Mouse (Mus musculus) hindbrain, embryonic 15.5 days (tissue): Measurements from ENCODE around the gene Nucb2. TPM values are rescaled to one million over a fixed set of nuclear protein-coding genes. Genes with fewer than 3 reads are reported as not detected.

Experiments
- ATAC-seq: fragments of 200-750 bp; cut with Nextera tagmentation; 2 replicates; pipeline ENCODE4 v1.8.0; 2017; ENCODE audit warnings: low read depth, moderate number of reproducible peaks, moderate TSS enrichment; ENCODE audit not compliant: low FRiP score
- H3K27ac ChIP-seq: fragments of 300-500 bp; sonication (generic); replicated peaks from 2 replicates; pipeline ENCODE4 v1.5.1; 2015; ENCODE audit warnings: mild to moderate bottlenecking, inconsistent platforms
- H3K27me3 ChIP-seq: fragments of 300-500 bp; sonication (generic); 2 replicates; pipeline ENCODE4 v1.6.1; 2015; ENCODE audit warnings: control low read depth, inconsistent platforms
- H3K36me3 ChIP-seq: fragments of 300-500 bp; sonication (generic); 2 replicates; pipeline ENCODE4 v1.6.1; 2015; ENCODE audit warnings: control low read depth, inconsistent platforms
- H3K4me1 ChIP-seq: fragments of 300-500 bp; sonication (generic); replicated peaks from 2 replicates; pipeline ENCODE4 v1.6.1; 2015; ENCODE audit warnings: control low read depth, inconsistent platforms
- H3K4me2 ChIP-seq: fragments of 300-500 bp; sonication (generic); 2 replicates; pipeline ENCODE4 v1.6.1; 2015; ENCODE audit warnings: moderate library complexity, mild to moderate bottlenecking, inconsistent platforms
- H3K4me3 ChIP-seq: fragments of 300-500 bp; sonication (generic); 2 replicates; pipeline ENCODE4 v1.5.1; 2015; ENCODE audit warnings: mild to moderate bottlenecking, inconsistent platforms
- H3K9ac ChIP-seq: fragments of 300-500 bp; sonication (generic); 2 replicates; pipeline ENCODE4 v1.6.1; 2015; ENCODE audit warnings: inconsistent platforms
- H3K9me3 ChIP-seq: fragments of 300-500 bp; sonication (generic); 2 replicates; pipeline ENCODE4 v1.6.1; 2016; ENCODE audit warnings: control low read depth, inconsistent platforms
- whole genome bisulfite sequencing: fragments of 180-500 bp; shearing (Covaris S2); methylation state at CpG from one replicate; pipeline ENCODE4 v1.1.7; 2015; 5-methylcytosine and 5-hydroxymethylcytosine counted together
- polyA plus RNA-seq: library from polyadenylated mRNA; unstranded; fragments of >200 nt; fragmentation: Nextera tagmentation; extraction: Ambion mirVana; gene quantifications from 2 replicates; pipeline ENCODE4 v1.2.1, GENCODE M21; 2015

Gene Nucb2
- polyA plus RNA-seq, 1 experiment from 2014 or later = 27.5 TPM

- H3K27me3 ChIP-seq = no peaks in the 10 kb centered on the region
Observed at GRCm38 (mm10) chr7:116493267-116494003, 10.7 kb upstream of the Nucb2 start.

GRCm38 (mm10) chr7:116494618-116495017, 9.6 kb upstream of the Nucb2 start:
- H3K9ac ChIP-seq = no peak overlapping the region
- no peaks in the 10 kb centered on the region for H3K27me3 ChIP-seq
- H3K4me2 ChIP-seq = no peak overlapping the region
- H3K4me3 ChIP-seq = no peak overlapping the region
- no peaks in the 10 kb centered on the region for H3K4me1 ChIP-seq
- 83% methylated on average over 5 of the region's 5 CpGs for WGBS
- no peak for ATAC-seq
- no peaks in the 10 kb centered on the region for H3K9me3 ChIP-seq
- H3K36me3 ChIP-seq = no peaks in the 10 kb centered on the region
- H3K27ac ChIP-seq = no peak overlapping the region

More at GRCm38 (mm10) chr7:116493267-116494003, 10.7 kb upstream of the Nucb2 start:
- Histone ChIP-seq H3K27ac (no peak overlapping the region), H3K4me2 (no peak overlapping the region), H3K9ac (no peak overlapping the region), H3K9me3 (no peaks in the 10 kb centered on the region), H3K4me1 (no peaks in the 10 kb centered on the region), H3K36me3 (no peaks in the 10 kb centered on the region), H3K4me3 (no peak overlapping the region)
- no peak for ATAC-seq
- 85% methylated on average over 7 of the region's 7 CpGs for WGBS

GRCm38 (mm10) chr7:116496760-116497159, 7.4 kb upstream of the Nucb2 start:
- no peak overlapping the region for H3K27ac ChIP-seq
- no peaks in the 10 kb centered on the region for H3K36me3 ChIP-seq
- no peak for ATAC-seq

GRCm38 (mm10) chr7:116504818-116505170, 625 bp downstream of the Nucb2 start:
- H3K4me3 ChIP-seq = peak overlapping the region; percentile 78
- H3K27me3 ChIP-seq = no peaks in the 10 kb centered on the region
- peaks cover 23% of the 10 kb centered on the region for H3K4me1 ChIP-seq
- H3K9ac ChIP-seq = peak overlapping the region; percentile 77
- no peak for ATAC-seq
- WGBS = 2% methylated on average over 6 of the region's 6 CpGs
- 0 out of 2 replicates have a peak, but pooled peaks cover 4% of the 10 kb centered on the region for H3K36me3 ChIP-seq
- H3K4me2 ChIP-seq = peak overlapping the region; percentile 78
- H3K9me3 ChIP-seq = no peaks in the 10 kb centered on the region
- peak overlapping the region; percentile 90 for H3K27ac ChIP-seq

More at GRCm38 (mm10) chr7:116496760-116497159, 7.4 kb upstream of the Nucb2 start:
- 91% methylated on average over 4 of the region's 4 CpGs for WGBS
- H3K4me3 ChIP-seq = no peak overlapping the region
- H3K4me1 ChIP-seq = no peaks in the 10 kb centered on the region
- no peaks in the 10 kb centered on the region for H3K9me3 ChIP-seq
- no peaks in the 10 kb centered on the region for H3K27me3 ChIP-seq
- no peak overlapping the region for H3K9ac ChIP-seq
- H3K4me2 ChIP-seq = no peak overlapping the region

- Histone ChIP-seq H3K4me1 (peaks cover 9% of the 10 kb centered on the region; the same call in 1 of the 2 replicates), H3K27ac (no peak overlapping the region), H3K9me3 (no peaks in the 10 kb centered on the region), H3K27me3 (no peaks in the 10 kb centered on the region), H3K9ac (no peak overlapping the region), H3K4me2 (no peak overlapping the region), H3K4me3 (no peak overlapping the region), H3K36me3 (peaks cover 12% of the 10 kb centered on the region; the same call in 1 of the 2 replicates)
- WGBS = 88% methylated on average over 5 of the region's 5 CpGs
- no peak for ATAC-seq
Observed at GRCm38 (mm10) chr7:116514030-116514429, 9.9 kb downstream of the Nucb2 start.

- no peak overlapping the region for H3K9ac ChIP-seq
- H3K4me1 ChIP-seq = peaks cover 9% of the 10 kb centered on the region; the same call in 1 of the 2 replicates
- peaks cover 10% of the 10 kb centered on the region; the same call in 1 of the 2 replicates for H3K36me3 ChIP-seq
- H3K27ac ChIP-seq = no peak overlapping the region
- H3K9me3 ChIP-seq = no peaks in the 10 kb centered on the region
- WGBS = 89% methylated on average over 9 of the region's 9 CpGs
- no peak overlapping the region for H3K4me2 ChIP-seq
- H3K4me3 ChIP-seq = no peak overlapping the region
- H3K27me3 ChIP-seq = no peaks in the 10 kb centered on the region
- ATAC-seq = no peak
Observed at GRCm38 (mm10) chr7:116514546-116514945, 10.4 kb downstream of the Nucb2 start.

- H3K9ac ChIP-seq = no peak overlapping the region
- H3K4me2 ChIP-seq = no peak overlapping the region
- WGBS = over 99% methylated on average over 7 of the region's 7 CpGs
- H3K27ac ChIP-seq = no peak overlapping the region
- H3K4me1 ChIP-seq = peaks cover 9% of the 10 kb centered on the region; the same call in 1 of the 2 replicates
- no peak for ATAC-seq
- no peaks in the 10 kb centered on the region for H3K9me3 ChIP-seq
- no peak overlapping the region for H3K4me3 ChIP-seq
- peaks cover 8% of the 10 kb centered on the region; the same call in 1 of the 2 replicates for H3K36me3 ChIP-seq
- H3K27me3 ChIP-seq = no peaks in the 10 kb centered on the region
Observed at GRCm38 (mm10) chr7:116515059-116515458, 10.9 kb downstream of the Nucb2 start.

- H3K9ac ChIP-seq = no peak overlapping the region
- no peaks in the 10 kb centered on the region for H3K9me3 ChIP-seq
- peaks cover 8% of the 10 kb centered on the region; the same call in 1 of the 2 replicates for H3K36me3 ChIP-seq
- H3K27me3 ChIP-seq = no peaks in the 10 kb centered on the region
- no peak overlapping the region for H3K4me2 ChIP-seq
- no peak overlapping the region for H3K27ac ChIP-seq
- H3K4me3 ChIP-seq = no peak overlapping the region
- peak; percentile 59; the same call in 1 of the 2 replicates for ATAC-seq
- H3K4me1 ChIP-seq = peaks cover 9% of the 10 kb centered on the region; the same call in 1 of the 2 replicates
- WGBS = 84% methylated on average over 13 of the region's 13 CpGs
Observed at GRCm38 (mm10) chr7:116515514-116516135, 11.5 kb downstream of the Nucb2 start.

- Histone ChIP-seq H3K27me3 (no peaks in the 10 kb centered on the region), H3K4me2 (no peak overlapping the region), H3K4me3 (no peak overlapping the region), H3K9me3 (no peaks in the 10 kb centered on the region), H3K9ac (no peak overlapping the region), H3K4me1 (peaks cover 9% of the 10 kb centered on the region; the same call in 1 of the 2 replicates), H3K27ac (peak overlapping the region; percentile 62), H3K36me3 (peaks cover 7% of the 10 kb centered on the region)
- WGBS = 26% methylated on average over 5 of the region's 5 CpGs
- ATAC-seq = no peak
Observed at GRCm38 (mm10) chr7:116517240-116517639, 13.1 kb downstream of the Nucb2 start.

- Histone ChIP-seq H3K4me3 (no peak overlapping the region), H3K27ac (no peak overlapping the region), H3K27me3 (no peaks in the 10 kb centered on the region), H3K4me1 (peaks cover 9% of the 10 kb centered on the region; the same call in 1 of the 2 replicates), H3K9ac (no peak overlapping the region), H3K4me2 (no peak overlapping the region), H3K9me3 (no peaks in the 10 kb centered on the region), H3K36me3 (peaks cover 10% of the 10 kb centered on the region)
- 95% methylated on average over 5 of the region's 5 CpGs for WGBS
- no peak for ATAC-seq
Observed at GRCm38 (mm10) chr7:116518155-116518554, 14.0 kb downstream of the Nucb2 start.

- Histone ChIP-seq H3K36me3 (peaks cover 20% of the 10 kb centered on the region), H3K27me3 (no peaks in the 10 kb centered on the region), H3K27ac (no peak overlapping the region), H3K9me3 (no peaks in the 10 kb centered on the region), H3K9ac (no peak overlapping the region), H3K4me1 (peaks cover 9% of the 10 kb centered on the region; the same call in 1 of the 2 replicates), H3K4me3 (no peak overlapping the region), H3K4me2 (no peak overlapping the region)
- no peak for ATAC-seq
- WGBS = 63% methylated on average over 3 of the region's 3 CpGs
Observed at GRCm38 (mm10) chr7:116519805-116520204, 15.6 kb downstream of the Nucb2 start.

- Histone ChIP-seq H3K27ac (no peak overlapping the region), H3K9ac (no peak overlapping the region), H3K27me3 (no peaks in the 10 kb centered on the region), H3K9me3 (no peaks in the 10 kb centered on the region), H3K4me1 (no peaks in the 10 kb centered on the region), H3K36me3 (peaks cover 57% of the 10 kb centered on the region), H3K4me2 (no peak overlapping the region), H3K4me3 (no peak overlapping the region)
- no peak for ATAC-seq
- WGBS = 94% methylated on average over 2 of the region's 2 CpGs
Observed at GRCm38 (mm10) chr7:116524577-116524976, 20.4 kb downstream of the Nucb2 start.
